Mouse (Mus musculus) lung, postnatal 10 days (tissue): ENCODE data around the gene Spef1.
"Not testable (repeated sequence)": the region's sequence is repeated elsewhere in the genome, so short reads cannot be mapped to it uniquely, and the experiment has no call there.

Source experiments
- DNase-seq: peaks from one replicate; pipeline ENCODE4 v3.0.0; 2021

Spef1 gene

DNA sequence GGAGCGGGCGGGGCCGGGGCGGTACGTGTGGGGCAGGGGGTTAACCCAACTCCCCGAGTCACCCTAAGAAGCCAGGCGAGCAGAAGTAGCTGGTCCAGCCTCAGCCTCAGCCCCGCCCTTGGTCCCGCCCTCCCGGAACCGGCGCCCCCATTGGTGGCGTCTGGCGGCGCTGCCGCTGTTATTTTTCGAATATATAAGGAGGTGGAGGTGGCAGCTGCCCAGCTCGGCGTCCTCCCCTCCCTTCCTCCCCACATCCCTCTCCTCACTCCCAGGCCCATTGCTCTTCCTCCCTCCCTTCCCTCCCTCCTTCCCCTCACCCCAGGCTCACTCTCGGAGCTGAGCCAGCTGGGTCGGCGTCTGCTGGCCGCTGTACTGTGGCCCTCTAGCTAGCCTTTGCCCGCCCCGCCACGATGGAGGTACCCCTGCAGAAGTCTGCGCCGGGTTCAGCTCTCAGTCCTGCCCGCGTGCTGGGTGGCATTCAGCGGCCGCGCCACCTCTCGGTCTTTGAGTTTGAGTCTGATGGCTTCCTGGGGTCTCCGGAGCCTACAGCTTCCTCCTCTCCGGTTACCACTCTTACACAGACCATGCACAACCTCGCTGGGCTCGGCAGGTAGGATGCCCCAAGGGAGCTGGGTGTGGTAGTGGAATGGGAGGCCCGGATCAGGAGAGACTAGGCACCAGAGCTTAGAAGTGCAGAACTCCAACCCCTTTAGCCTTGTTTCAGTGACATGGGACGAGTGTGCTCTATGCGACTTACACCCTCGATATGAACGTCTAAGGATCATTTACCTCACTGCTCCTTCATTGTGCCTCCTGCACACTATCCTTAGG is at the start of gene Spef1, which contains the start of gene Cdc25b:
Gene Spef1 (minus strand): TSS at position 512 of the 831 bp plus-strand sequence.
Gene Cdc25b (plus strand): TSS at position 179 of the 831 bp plus-strand sequence.
- DNase-seq: peak; percentile 94

DNA sequence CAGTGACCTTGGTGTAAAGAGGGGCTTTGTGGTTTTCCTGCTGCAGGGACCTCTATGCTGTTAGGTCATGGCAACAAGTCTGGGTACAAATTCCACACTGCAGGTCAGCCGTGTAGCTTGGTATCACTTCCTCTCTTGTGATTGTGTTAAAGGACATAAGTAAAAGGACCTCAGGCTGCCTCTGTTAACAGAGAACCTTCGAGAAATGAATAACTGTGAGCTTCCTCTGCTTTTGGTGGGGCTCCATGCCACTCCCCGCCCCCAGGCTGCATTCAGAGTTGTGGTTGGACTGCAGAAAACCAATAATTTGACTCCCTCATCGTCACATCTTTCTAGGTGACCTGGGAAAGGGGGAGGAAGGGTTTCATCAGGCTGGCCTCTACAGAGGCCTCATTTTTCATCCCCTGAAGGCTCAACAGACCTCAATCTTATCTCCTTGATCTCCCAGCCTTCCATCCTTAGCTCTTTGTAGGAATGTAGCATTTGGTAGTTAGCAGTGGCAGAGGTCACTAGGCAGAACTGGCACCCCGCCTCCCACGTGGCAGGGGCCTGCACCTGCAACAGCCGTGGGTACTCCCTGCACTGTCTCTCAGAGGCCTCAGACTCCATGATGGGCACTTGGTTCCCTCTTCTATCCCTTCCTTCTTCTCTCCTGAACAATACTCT is 48.0 kb upstream of the Spef1 start:
- DNase-seq: peak; percentile 18

DNA sequence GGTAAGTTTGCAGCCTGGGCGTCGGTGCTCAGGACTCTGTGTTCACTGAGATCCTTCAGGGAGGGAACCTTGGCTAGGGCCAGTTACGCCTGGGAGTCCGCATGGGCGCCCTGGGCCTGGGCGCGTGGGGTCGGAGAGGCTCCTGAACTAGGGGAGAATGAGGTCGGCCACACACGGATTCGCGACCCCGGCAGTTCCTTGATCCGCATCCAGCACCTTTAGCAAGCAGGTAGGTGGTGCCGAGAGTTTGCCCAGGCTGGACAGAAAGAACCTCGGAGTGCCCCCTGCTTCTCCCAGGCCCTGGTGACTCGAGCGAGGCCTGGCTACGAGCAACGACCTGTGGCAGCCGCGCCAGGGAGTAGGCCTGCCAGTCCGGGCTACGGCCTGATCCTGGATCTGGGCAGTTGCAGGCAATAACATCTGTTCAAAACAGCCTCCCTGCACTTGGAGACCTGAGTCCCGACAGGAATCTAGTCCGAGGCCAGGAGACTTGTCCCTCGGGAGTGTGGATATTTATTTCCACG is 47.1 kb upstream of the Spef1 start:
- no peak for DNase-seq

DNA sequence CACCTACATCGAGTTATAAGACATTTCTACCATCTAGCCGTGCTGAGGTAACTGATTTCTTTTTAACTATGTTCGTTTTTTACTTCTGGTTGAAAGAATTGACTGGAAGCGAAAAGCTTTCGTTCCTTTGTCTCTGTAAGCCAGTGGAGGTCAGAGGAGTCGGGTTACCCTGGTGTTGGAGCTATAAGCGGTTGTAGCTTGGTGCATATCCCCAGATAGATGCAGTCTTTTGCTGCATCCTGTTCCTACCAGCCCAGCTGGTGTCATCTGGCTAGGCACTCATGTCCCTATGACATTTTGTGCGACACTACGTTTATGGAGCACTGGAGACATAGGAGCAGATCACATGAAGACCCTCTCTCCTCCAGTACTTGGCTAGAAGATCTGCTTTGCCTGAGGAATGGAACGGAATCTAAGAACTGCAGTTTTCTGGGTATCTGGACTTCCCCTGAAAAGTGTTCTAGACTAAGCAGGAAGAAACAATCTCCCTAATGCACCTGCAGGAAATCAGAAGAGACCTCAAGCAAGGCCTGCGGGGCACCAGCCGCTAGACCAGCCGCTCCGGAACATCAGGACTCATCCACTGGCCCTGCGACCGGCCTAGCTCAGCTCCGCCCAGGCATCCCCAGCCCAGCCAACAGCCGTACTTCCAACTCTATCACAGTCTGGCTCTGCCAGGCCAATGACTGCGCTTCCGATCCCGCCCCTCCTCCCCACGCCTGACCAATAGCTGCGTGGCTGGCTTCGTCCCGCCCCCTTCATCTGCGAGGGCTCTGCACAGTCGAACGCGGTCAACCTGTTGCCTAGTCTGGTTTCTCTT is 46.4 kb upstream of the Spef1 start, which contains the start of gene Mavs:
Gene Mavs (plus strand): TSS at position 757 of the 820 bp plus-strand sequence.
- peak; percentile 98 for DNase-seq

DNA sequence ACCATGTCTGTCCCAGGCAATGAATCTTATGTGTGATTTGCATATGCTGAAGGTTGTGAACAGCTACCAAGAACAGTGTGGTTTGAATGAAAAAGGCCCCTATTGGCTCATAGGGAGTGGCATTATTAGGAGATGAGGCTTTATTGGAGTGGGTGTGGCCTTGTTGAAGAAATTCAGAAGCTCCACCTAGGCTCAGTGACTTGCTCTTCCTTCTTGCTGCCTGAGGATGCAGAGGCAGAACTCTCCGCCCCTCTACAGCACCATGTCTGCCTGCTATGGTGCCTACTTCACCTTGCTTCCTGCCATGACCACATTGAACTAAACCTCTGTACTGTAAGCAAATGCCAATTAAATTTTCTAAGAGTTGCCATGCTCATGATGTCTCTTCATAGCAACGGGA is 45.5 kb upstream of the Spef1 start:
- no peak for DNase-seq

DNA sequence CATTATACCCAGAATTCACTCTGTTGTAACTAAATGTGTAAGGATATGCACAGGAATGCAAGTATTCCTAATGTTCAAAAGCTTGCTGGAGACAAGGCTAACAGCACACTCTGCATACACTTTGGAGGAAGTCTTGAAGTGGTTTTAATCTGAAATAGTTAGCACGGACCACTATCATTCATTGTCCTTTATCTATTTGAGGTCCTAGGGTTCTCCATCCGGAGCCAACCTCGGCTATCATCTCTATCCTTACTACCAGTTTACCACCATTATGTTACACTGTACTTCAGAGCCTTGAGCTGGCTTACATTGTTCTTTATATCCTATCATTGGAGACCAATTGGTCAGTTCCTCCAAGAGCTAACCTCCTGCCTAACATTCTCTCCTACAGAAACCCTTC is 40.2 kb upstream of the Spef1 start:
- no peak for DNase-seq

DNA sequence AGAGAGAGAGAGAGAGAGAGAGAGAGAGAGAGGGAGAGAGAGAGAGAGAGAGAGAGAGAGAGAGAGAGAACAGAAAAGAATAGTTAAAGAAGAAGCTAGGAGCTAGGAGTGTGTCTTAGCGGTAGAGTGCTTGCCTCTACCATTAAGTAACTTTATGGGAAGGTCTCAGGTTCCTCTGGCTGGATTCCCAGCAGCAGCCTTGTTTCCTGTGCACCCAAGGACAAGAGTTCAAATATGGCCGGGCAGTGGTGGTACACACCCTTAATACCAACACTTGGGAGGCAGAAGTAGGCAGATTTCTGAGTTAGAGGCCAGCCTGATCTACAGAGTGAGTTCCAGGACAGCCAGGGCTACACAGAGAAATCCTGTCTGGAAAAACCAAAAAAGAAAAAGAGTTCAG is 39.6 kb upstream of the Spef1 start:
- not testable (repeated sequence) for DNase-seq

DNA sequence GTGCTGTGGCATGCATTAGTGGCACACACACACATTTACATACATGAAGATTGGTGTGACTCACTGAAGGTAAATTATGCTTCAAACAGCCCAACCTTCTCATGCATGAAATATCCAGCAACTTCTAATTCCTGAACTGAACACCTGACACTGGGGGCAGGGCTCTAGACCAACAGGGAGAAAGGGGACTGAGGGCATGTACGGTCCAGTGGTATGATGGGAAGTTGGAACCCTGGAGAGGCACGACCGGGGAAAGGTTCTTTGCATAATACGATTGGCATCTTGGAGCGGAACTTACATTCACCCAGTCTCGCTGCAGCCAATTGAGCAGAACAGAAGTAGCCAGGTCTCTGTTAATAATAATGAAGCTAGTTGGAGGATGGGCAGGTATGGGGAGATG is 38.1 kb upstream of the Spef1 start:
- no peak for DNase-seq

DNA sequence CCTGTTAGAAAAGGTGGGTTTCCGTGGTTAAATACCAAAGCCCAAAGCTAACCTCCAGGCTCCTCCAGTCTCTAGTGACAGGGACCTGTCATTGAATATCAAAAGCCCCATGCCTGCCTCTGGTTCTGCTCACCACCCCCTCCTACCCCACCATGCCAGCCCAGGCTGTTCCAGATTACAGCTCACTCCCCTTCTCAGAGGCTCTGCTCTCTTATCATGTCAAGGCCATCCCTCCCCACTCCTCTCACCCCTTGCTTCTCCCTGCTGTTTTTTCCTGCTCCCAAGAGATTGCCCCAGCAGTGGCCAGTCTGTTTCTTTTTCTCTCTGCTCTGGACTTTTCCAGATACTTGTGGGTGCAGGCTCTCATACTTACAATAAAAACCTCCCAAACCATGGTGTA is 36.5 kb upstream of the Spef1 start:
- no peak for DNase-seq

DNA sequence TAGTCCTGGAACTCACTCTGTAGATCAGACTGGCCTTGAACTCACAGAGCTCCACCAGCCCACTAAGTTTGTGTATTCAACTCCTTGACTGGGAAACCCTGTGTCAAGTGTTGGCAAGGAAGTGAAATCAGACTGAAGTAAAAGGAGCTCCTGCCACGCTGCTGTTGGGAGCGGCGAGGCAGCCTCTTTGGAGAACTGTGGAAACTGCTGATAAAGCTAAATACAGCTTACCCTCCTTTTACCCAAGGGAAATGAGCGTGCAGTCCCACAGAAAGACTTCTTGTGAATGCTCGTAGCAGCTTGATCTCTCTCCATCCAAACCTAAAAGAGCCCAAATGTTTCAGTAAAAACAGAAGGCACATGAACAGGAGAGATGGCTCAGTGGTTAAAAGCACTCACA is 35.5 kb upstream of the Spef1 start:
- DNase-seq: no peak

DNA sequence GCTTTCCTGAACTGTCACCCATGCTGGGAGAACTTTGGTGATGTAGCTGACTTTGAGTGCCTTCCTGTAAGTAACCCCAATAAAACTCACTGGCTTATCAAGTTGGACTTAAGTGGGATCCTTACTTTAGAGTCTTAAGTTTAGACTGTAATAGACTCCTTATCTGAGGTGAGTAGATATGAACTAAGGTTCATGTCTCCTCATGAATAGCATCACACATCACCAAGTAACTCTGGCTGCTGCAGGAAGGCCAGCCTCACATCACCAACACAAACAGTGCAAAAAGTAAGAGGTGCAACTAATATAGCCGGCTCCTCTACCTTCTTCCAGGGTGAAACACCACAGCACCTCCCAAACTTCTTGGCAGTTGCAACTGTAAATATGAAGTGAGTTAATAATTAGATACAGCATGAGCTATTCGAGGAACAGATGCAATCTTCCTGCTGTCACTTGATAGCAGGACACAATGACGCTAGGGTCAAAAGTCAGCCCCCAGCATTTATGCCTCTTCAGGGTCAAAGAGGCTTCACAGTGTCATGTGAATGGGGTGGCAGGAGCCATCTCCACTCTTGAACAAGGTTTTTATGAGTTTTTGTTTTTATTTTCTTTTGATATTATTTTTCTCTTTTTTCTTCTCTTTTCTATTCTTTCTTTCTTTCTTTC is 34.9 kb upstream of the Spef1 start:
- DNase-seq: no peak

DNA sequence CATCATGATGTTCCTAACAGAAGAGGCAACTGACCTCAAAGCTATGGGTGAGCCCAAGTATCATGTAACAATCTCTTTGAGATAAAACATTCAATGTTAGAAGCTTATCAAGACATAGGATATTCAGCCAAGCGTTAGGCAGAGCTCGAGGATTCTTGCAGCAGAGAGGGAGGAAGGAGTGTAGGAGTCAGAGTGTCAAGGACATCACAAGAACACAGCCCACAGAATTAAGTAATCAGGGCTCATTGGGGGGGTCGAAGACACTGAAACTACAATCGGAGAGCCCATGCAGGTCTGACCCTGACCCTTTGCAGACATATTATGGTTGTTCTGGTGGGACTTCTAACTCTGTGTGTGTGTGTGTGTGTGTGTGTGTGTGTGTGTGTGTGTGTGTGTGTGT is 32.9 kb upstream of the Spef1 start:
- no peak for DNase-seq

DNA sequence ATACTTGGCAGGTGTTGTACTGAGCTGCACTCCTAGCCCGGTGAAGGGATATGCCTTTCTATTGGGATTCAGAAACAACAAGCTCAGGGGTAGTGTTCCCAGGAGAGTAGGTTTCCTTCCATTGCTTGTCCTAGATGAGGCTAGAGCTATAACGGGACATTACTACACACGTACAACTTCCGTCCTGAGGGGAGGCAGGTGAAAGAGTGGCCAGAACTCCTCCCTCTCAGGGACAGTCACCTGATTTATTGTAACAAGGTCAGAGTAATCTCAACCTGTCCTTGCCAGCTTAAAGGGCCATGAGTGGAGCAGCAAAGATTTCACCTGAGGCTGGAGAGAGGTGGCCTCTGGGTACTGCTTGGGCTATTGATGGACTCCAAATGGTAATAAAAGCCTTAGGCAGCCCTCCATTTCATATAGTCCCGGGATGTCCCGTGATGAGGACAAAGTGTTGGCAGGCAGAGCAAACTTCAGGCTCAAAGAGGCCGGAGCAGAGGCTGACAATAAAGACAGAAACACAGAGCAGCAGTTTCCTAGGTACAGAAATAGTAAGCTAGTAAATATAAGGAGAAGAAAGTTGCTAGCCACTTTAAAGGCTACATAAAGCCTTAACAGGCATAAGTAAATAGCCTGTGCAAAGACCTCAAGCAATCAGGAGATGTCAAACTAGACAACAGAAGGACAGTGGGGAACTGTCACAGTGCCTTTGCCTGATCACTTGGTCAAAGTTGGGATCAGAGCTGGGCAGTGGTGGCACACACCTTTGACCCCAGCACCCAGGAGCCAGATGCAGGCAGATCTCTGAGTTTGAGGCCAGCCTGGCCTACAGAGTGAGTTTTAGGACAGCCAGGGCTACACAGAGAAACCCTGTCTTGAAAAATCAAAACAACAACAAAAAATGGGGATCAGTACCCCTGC is 29.1 kb upstream of the Spef1 start:
- no peak for DNase-seq

DNA sequence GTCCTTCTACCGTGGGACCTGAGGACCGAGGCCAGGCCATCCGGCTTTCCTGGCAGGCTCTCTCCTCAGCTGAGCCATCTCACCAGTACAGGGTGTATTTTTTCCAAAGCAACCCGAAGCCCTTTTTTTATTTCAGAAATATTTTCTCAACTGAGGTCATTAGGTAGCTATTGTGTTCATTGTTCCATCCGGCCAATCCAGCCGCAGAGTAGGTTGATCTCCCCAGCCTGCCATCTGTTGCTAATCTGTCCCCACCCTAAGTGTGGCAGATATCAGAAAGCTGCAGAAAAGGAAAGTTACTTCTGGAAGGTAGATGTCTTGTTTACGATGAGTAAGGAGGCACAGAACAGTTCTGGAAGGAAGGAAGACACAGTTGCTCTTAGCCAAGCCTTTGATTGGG is 26.7 kb upstream of the Spef1 start:
- no peak for DNase-seq

DNA sequence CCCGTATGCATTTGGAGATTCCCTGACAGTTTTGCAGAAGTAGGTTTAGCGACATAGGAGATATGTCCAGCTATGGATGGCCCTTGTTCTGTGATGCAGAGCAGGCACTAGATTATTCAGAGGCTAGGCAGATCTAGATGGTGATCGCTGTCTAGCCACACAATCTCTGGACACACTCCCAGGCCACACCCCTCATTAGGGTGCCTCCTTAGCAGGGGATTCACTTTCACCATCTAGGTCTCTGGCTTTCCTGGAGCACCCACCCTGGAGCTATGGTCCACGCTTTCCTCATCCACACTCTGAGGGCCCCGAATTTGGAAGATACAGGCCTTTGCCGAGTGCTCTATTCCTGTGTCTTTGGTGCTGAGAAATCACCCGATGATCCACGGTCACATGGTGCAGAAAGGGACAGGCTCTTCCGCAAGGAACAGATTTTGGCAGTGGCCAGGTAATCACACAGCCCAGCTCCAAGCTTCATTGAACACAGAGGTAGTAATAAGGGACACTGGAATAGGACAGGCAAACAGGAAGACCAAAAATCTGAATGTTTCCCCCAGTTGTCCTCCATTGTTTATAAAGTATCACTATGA is 24.0 kb upstream of the Spef1 start:
- peak; percentile 53 for DNase-seq

DNA sequence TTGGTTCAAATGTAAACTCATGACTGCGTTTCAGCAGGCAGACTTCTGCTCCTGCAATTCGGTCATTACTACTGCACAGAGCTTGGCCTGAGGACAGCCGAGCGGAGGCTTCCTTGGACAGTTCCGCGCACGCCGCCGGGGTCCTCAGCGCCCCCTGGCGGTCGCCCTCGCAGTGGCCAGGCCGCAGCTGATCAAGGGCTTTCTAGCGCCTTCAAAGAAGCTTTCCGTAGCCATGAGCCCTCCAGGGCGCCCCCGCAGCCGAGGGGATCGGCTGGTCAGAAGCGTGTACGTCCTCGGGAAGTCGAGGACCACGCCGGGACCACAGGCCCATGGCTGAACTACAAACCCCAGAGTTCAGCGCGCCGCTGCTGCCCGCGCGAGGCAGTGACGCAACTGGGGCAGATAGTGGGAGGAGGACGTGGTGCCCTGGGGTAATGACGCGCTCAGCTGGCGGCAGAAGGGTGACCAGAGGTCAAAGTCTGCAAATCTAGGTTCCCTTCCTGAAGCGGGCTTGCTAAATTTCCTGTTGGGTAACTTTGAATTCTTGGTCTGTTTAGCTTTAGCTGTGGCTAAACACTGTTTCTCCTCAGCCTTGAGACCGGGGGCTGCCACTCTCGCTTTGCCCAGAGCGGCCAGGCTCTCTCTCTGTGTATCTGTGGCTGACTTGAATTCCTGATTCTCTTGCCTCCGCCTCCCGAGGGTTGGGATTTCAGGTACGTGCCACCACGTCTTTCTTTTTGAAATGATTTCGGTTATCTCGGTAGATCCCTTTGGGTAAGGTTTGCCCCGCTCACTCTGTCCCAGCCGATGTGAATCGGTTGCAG is 23.1 kb upstream of the Spef1 start:
- peak; percentile 97 for DNase-seq

DNA sequence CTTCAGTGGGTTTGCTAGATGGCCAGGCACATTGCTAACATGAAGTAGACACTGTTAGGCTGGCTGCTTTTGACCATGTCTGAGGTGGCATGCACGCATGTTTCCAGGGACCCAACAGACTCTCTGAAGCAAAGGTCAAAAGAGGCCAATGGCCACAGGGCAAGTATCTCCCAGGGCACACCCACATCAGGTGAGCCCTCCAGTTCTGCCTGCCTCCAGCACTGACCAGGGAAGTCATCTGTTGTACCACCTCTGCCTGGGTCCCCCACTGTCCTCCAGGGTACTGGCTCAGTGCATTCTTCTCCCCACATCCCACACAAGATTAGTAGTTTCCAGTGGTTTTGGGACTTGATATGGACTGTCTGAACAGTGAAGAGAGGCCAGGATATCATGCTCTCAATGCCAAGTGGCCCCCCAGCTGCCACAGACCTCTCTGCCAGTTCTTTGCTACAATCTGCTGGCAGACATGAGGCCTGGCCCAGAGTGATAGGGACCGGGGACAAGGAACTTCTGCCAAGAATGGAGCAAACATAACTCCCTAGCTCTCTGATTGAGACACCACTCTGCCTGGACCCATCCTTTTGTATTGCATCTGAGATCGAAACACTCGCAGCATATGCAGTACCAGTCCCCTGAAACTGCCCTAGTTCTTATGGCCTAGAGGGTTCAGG is 22.2 kb upstream of the Spef1 start:
- peak; percentile 37 for DNase-seq

DNA sequence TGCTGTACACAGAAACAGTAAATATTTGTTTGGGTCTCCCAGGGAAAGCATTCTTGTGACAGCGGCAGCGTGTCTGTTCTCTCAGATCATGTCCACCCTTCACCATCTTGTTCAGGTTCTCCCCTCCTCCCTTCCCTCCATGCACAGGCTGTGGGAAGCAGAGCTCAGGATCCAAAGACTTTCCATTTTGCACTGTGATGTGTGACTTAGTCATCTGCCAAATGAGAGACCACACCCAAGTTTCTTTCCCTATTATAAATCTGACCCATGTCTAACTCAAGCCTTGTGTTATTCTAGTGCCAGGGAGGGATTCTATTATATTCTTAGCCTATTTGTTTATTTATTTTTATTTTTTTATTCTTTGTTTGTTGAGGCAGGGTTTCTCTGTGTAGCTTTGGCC is 21.3 kb upstream of the Spef1 start:
- no peak for DNase-seq

DNA sequence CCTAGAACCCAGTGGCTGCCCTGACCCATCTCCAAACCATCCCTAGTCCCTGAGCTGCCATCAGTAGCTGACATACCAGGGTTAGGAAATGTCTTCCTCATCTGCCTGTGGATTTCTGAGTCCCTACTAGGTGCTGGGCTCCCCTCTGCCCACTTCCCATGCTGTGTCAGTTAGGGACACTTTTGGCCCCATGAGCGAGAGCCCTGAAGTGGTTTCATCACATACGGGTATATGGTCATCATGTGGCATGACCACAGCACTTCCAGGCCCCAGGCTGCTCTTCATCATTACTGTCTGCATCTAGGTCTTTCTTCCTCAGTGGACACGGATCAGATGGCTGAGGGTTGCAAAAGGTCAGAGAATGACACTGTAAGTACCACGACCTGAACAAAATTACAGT is 19.7 kb upstream of the Spef1 start, which contains the start of gene Ap5s1:
Gene Ap5s1 (plus strand): TSS at position 301 of the 400 bp plus-strand sequence.
- no peak for DNase-seq
